8 mouse cellular contexts compared by ENCODE assay signal in genomic region chr4:133967866-133968149, GRCm38 (mm10). TPM values are rescaled to one million over a fixed set of nuclear protein-coding genes. Genes with fewer than 3 reads are reported as not detected.
DNase-seq lines count a peak whose midpoint lies in the region; ATAC-seq and TF ChIP-seq lines count a peak whose summit lies in the region.

No protein-coding gene starts in this region.

- H3K9ac ChIP-seq in forebrain, embryonic 11.5 days (ENCODE audit: low read length), result peak overlapping the region; percentile 98
- peak overlapping the region; percentile 97 for H3K9ac ChIP-seq in heart, embryonic 16.5 days (ENCODE audit: low read length)
- peak overlapping the region; percentile 95 for H3K9ac ChIP-seq in liver, embryonic 14.5 days (replicated peaks)
- peak overlapping the region; percentile 99 for H3K9ac ChIP-seq in stomach, embryonic 16.5 days (ENCODE audit: low read length)

- no peaks in the 10 kb centered on the region for H3K27me3 ChIP-seq in E14TG2a.4 (ENCODE audit: insufficient read depth, low read length)
- no peaks in the 10 kb centered on the region for H3K27me3 ChIP-seq in forebrain, embryonic 11.5 days (ENCODE audit: control insufficient read depth, insufficient read depth, low read length)
- no peaks in the 10 kb centered on the region for H3K27me3 ChIP-seq in heart, embryonic 16.5 days (ENCODE audit: control insufficient read depth, insufficient read depth, low read length)
- no peaks in the 10 kb centered on the region for H3K27me3 ChIP-seq in liver, embryonic 14.5 days (ENCODE audit: control insufficient read depth, insufficient read depth, low read length)
- H3K27me3 ChIP-seq in stomach, embryonic 16.5 days (ENCODE audit: control insufficient read depth, insufficient read depth, low read length), result no peaks in the 10 kb centered on the region

- peak; percentile 81 for DNase-seq in c-Kit-positive CD71-positive TER-119-negative erythroid progenitor cells, embryonic 14.5 days (ENCODE audit: low read depth)
- DNase-seq in forebrain, embryonic 11.5 days (ENCODE audit: low spot score), result peak; percentile 98
- peak; percentile 94 to 95 for DNase-seq in kidney, postnatal 36 days
- DNase-seq in liver, embryonic 14.5 days (ENCODE audit: low read depth in 3 of 3, low spot score in 3 of 3), result peak; percentile 77 to 82 (median 81)
- DNase-seq in neural tube, embryonic 10.5 days (ENCODE audit: extremely low spot score, low spot score), result peak; percentile 95

- TF ChIP-seq CTCF in E14TG2a.4 (conservative IDR thresholded peaks at IDR 0.05; ENCODE audit: low read length), result no peak
- TF ChIP-seq CTCF in liver, embryonic 14.5 days (IDR thresholded peaks at IDR 0.05; ENCODE audit: low read depth), result 0 out of 2 replicates have a peak, but pooled peaks have one; percentile 3

- under 1% methylated on average over 29 of the region's 29 CpGs for WGBS in forebrain, embryonic 11.5 days
- 0% methylated on average over 29 of the region's 29 CpGs for WGBS in heart, embryonic 16.5 days
- WGBS in liver, embryonic 14.5 days (ENCODE audit: insufficient replicate concordance), result under 1% methylated on average over 28 of the region's 29 CpGs
- under 1% methylated on average over 29 of the region's 29 CpGs for WGBS in stomach, embryonic 16.5 days

- H3K4me1 ChIP-seq in E14TG2a.4 (replicated peaks; ENCODE audit: low read depth, low read length), result peaks cover 59% of the 10 kb centered on the region
- peaks cover 33% of the 10 kb centered on the region for H3K4me1 ChIP-seq in forebrain, embryonic 11.5 days (replicated peaks; ENCODE audit: control insufficient read depth, insufficient read depth, low read length)
- H3K4me1 ChIP-seq in heart, embryonic 16.5 days (ENCODE audit: control insufficient read depth, insufficient read depth, low read length), result peaks cover 21% of the 10 kb centered on the region
- peaks cover 14 to 16% of the 10 kb centered on the region in 2 experiments for H3K4me1 ChIP-seq in liver, embryonic 14.5 days (replicated peaks; ENCODE audit: control insufficient read depth in 2 of 2, insufficient read depth in 2 of 2, low read length in 1 of 2)
- H3K4me1 ChIP-seq in stomach, embryonic 16.5 days (ENCODE audit: control insufficient read depth, insufficient read depth, low read length), result peaks cover 21% of the 10 kb centered on the region

- TF ChIP-seq EP300 in liver, embryonic 14.5 days (IDR thresholded peaks at IDR 0.05; ENCODE audit: low read depth), result peak; percentile 36

- peaks cover 69% of the 10 kb centered on the region for H3K36me3 ChIP-seq in E14TG2a.4 (ENCODE audit: insufficient read depth, low read length)
- peaks cover 13% of the 10 kb centered on the region for H3K36me3 ChIP-seq in forebrain, embryonic 11.5 days (ENCODE audit: control insufficient read depth, insufficient read depth, low read length)
- H3K36me3 ChIP-seq in heart, embryonic 16.5 days (ENCODE audit: control insufficient read depth, insufficient read depth), result peaks cover 40% of the 10 kb centered on the region
- peaks cover 28% of the 10 kb centered on the region for H3K36me3 ChIP-seq in liver, embryonic 14.5 days (replicated peaks; ENCODE audit: control insufficient read depth, insufficient read depth, low read depth)
- H3K36me3 ChIP-seq in stomach, embryonic 16.5 days (ENCODE audit: control insufficient read depth, insufficient read depth, low read length), result peaks cover 6% of the 10 kb centered on the region

- H3K9me3 ChIP-seq in E14TG2a.4 (ENCODE audit: low read length), result no peaks in the 10 kb centered on the region
- no peaks in the 10 kb centered on the region for H3K9me3 ChIP-seq in forebrain, embryonic 11.5 days (ENCODE audit: control insufficient read depth, low read length)
- no peaks in the 10 kb centered on the region for H3K9me3 ChIP-seq in heart, embryonic 16.5 days (replicated peaks; ENCODE audit: control insufficient read depth, low read length)
- no peaks in the 10 kb centered on the region for H3K9me3 ChIP-seq in liver, embryonic 14.5 days (ENCODE audit: control insufficient read depth, low read length)
- no peaks in the 10 kb centered on the region for H3K9me3 ChIP-seq in stomach, embryonic 16.5 days (replicated peaks; ENCODE audit: control insufficient read depth, low read length)

- peak overlapping the region; percentile 100 for H3K27ac ChIP-seq in forebrain, embryonic 11.5 days (ENCODE audit: low read depth, low read length)
- peak overlapping the region; percentile 99 for H3K27ac ChIP-seq in heart, embryonic 16.5 days (ENCODE audit: low read length)
- H3K27ac ChIP-seq in liver, embryonic 14.5 days, result peak overlapping the region; percentile 89
- peak overlapping the region; percentile 99 for H3K27ac ChIP-seq in stomach, embryonic 16.5 days (ENCODE audit: low read length)

- H3K4me2 ChIP-seq in forebrain, embryonic 11.5 days (ENCODE audit: low read depth, low read length, severe bottlenecking), result peak overlapping the region; percentile 98
- peak overlapping the region; percentile 99 for H3K4me2 ChIP-seq in heart, embryonic 16.5 days (ENCODE audit: low read depth, low read length)
- H3K4me2 ChIP-seq in liver, embryonic 14.5 days (ENCODE audit: low read depth), result peak overlapping the region; percentile 100
- H3K4me2 ChIP-seq in stomach, embryonic 16.5 days (ENCODE audit: low read depth, low read length), result peak overlapping the region; percentile 95

- peak overlapping the region; percentile 92 for H3K4me3 ChIP-seq in E14TG2a.4 (replicated peaks; ENCODE audit: low read length)
- H3K4me3 ChIP-seq in forebrain, embryonic 11.5 days (ENCODE audit: low read depth, low read length), result peak overlapping the region; percentile 78
- H3K4me3 ChIP-seq in heart, embryonic 16.5 days (ENCODE audit: low read length), result peak overlapping the region; percentile 87
- peak overlapping the region; percentile 72 to 86 for H3K4me3 ChIP-seq in liver, embryonic 14.5 days (ENCODE audit: insufficient read depth in 1 of 2, low read depth in 2 of 2, low read length in 2 of 2)
- peak overlapping the region; percentile 74 for H3K4me3 ChIP-seq in stomach, embryonic 16.5 days (replicated peaks; ENCODE audit: low read length)

- ATAC-seq in forebrain, embryonic 11.5 days (replicated peaks; ENCODE audit: low FRiP score), result peak; percentile 85
- peak; percentile 90 for ATAC-seq in heart, embryonic 16.5 days (replicated peaks; ENCODE audit: extremely low read depth, insufficient read depth, low FRiP score)
- ATAC-seq in liver, embryonic 14.5 days (ENCODE audit: insufficient read depth), result peak; percentile 77
- peak; percentile 89 for ATAC-seq in stomach, embryonic 16.5 days (ENCODE audit: insufficient read depth, low FRiP score)

RNA-seq across cellular contexts. Expression of gene Hmgn2, which starts 0.6 kb away (rescaled TPM):
- 4,212 and 4,469 TPM in 2 replicates for polyA plus RNA-seq in forebrain, embryonic 11.5 days (2014; fragmentation: Nextera tagmentation; extraction: Ambion mirVana)
- 1,315 and 1,451 TPM in 2 replicates for polyA plus RNA-seq in heart, embryonic 16.5 days (2015; fragmentation: Nextera tagmentation; extraction: Ambion mirVana)
- polyA plus RNA-seq in liver, embryonic 14.5 days (2012; rRNA removed), result 120 and 233 TPM in 2 replicates
- polyA plus RNA-seq in liver, embryonic 14.5 days (2014; fragmentation: Nextera tagmentation; extraction: Ambion mirVana), result 665 and 670 TPM in 2 replicates
- polyA plus RNA-seq in stomach, embryonic 16.5 days (2015; fragmentation: Nextera tagmentation; extraction: Ambion mirVana), result 1,639 and 1,753 TPM in 2 replicates

RNA-seq across cellular contexts. Expression of gene Dhdds, which starts 32.9 kb away (rescaled TPM):
- 41.9 and 46.5 TPM in 2 replicates for polyA plus RNA-seq in forebrain, embryonic 11.5 days (2014; fragmentation: Nextera tagmentation; extraction: Ambion mirVana)
- polyA plus RNA-seq in heart, embryonic 16.5 days (2015; fragmentation: Nextera tagmentation; extraction: Ambion mirVana), result 33.6 and 35.8 TPM in 2 replicates
- 10.5 and 13.3 TPM in 2 replicates for polyA plus RNA-seq in liver, embryonic 14.5 days (2012; rRNA removed)
- polyA plus RNA-seq in liver, embryonic 14.5 days (2014; fragmentation: Nextera tagmentation; extraction: Ambion mirVana), result 16.8 and 17.8 TPM in 2 replicates
- 43.0 and 45.8 TPM in 2 replicates for polyA plus RNA-seq in stomach, embryonic 16.5 days (2015; fragmentation: Nextera tagmentation; extraction: Ambion mirVana)

RNA-seq across cellular contexts. Expression of gene Lin28a, which starts 50.8 kb away (rescaled TPM):
- 1.6 and 2.3 TPM in 2 replicates for polyA plus RNA-seq in forebrain, embryonic 11.5 days (2014; fragmentation: Nextera tagmentation; extraction: Ambion mirVana)
- polyA plus RNA-seq in heart, embryonic 16.5 days (2015; fragmentation: Nextera tagmentation; extraction: Ambion mirVana), result 0.09 TPM in 1 of 2 replicates, not detected in the other
- 0.70 and 0.95 TPM in 2 replicates for polyA plus RNA-seq in liver, embryonic 14.5 days (2012; rRNA removed)
- polyA plus RNA-seq in liver, embryonic 14.5 days (2014; fragmentation: Nextera tagmentation; extraction: Ambion mirVana), result 0.28 and 0.42 TPM in 2 replicates
- polyA plus RNA-seq in stomach, embryonic 16.5 days (2015; fragmentation: Nextera tagmentation; extraction: Ambion mirVana), result 0.13 and 0.22 TPM in 2 replicates

Comparison
In these comparisons a context has a peak if more than half of its experiments do, and no peak if none do; other contexts are left out.
1. Peak in every context shown above with its lines: DNase-seq, ATAC-seq, H3K4me3 ChIP-seq and H3K27ac ChIP-seq.